Mouse (Mus musculus) C3H10T1/2 (cell line): ENCODE data around the gene Fbxl20. TPM values are rescaled to one million over a fixed set of nuclear protein-coding genes. Genes with fewer than 3 reads are reported as not detected.

Source experiments
- polyA plus RNA-seq, 2 experiments: library from polyadenylated mRNA; unstranded; fragments of >200 nt; fragmentation: generic; extraction: Trizol; gene quantifications; one replicate each; pipeline ENCODE4 v1.2.1; 2012; ENCODE audit warnings: missing spikeins in 2 of 2

Fbxl20 gene
- 10 to 100 TPM in 1 of 2 experiments, 1 to 10 TPM in 1; 1.4 to 13.1 TPM for polyA plus RNA-seq

GRCm38 (mm10) chr11:98149786-98150624 lies at the start of gene Fbxl20:
Gene Fbxl20, minus strand, starts transcription at chr11:98150403.

DNA sequence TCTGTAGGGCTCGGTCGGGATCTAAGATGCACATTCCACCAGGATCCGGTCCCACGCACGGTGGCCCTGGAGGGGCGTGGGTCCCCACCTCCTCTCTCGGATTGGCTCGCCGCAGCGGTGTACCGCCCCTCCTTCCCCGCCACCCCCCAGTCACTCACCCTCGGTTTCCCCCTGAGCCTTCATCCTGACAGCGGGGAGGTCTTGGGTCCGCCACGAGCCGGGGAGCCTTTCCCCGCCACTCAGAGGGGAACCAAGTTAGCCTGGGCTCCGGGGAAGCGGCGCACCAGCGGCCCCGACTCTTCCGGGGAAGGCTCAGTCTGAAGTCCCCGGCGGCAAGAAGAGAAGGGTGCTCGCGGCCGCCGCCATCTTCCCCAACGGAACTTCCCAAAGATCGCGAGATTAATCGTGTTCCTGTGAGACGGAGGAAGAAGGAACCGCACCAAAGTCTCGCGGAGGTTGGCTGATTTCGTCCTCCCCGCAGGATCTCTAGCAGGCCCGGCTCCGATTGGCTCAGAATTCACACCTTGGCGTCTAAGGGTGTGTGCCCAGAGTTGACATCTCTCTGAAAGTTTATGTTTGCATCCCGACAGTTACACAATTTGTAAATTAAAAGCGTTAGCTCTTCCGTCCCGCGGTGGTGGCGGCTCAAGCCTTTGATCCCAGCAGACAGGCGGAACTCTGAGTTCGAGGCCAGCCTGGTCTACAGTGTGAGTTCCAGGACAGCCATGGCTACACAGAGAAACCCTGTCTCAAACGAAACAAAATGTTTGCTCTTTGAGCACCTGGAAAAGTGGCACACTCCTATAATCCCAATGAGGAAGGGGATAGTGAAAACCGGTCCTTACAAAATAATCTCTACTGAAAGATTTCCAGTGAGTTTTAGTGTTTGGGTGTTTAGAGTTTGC lies 43.0 kb upstream of the Fbxl20 start, which contains the start of gene Med1:
Gene Med1, minus strand, starts transcription at position 393 of the 905 bp plus-strand sequence.

GRCm38 (mm10) chr11:98052989-98053834 lies 97.0 kb downstream of the Fbxl20 start, which contains the start of gene Stac2:
Gene Stac2, minus strand, starts transcription at chr11:98053462.

Other genes with a start within 250 kb of the Fbxl20 start
- gene Plxdc1, start 164.0 kb downstream of the Fbxl20 start, polyA plus RNA-seq = under 1 TPM; 0.11 to 0.21 TPM
- 1 to 10 TPM; 1.6 to 1.7 TPM for gene Arl5c, start 154.2 kb downstream of the Fbxl20 start, polyA plus RNA-seq
- gene Cacnb1, start 127.4 kb downstream of the Fbxl20 start, polyA plus RNA-seq = 10 to 100 TPM in 1 of 2 experiments, 1 to 10 TPM in 1; 2.6 to 12.5 TPM
- gene Rpl19, start 123.7 kb downstream of the Fbxl20 start, polyA plus RNA-seq = 1,000 to 10,000 TPM; 5,344 to 9,149 TPM
- gene Stac2, start 96.9 kb downstream of the Fbxl20 start, polyA plus RNA-seq = 1 to 10 TPM; 4.8 to 7.8 TPM
- gene Med1, start 42.9 kb upstream of the Fbxl20 start, polyA plus RNA-seq = 10 to 100 TPM in 1 of 2 experiments, 1 to 10 TPM in 1; 7.6 to 18.8 TPM
- 10 to 100 TPM in 1 of 2 experiments, 1 to 10 TPM in 1; 1.0 to 10.1 TPM for gene Cdk12, start 52.7 kb upstream of the Fbxl20 start, polyA plus RNA-seq
- not detected for gene Neurod2, start 179.2 kb upstream of the Fbxl20 start, polyA plus RNA-seq
- gene Ppp1r1b, start 198.0 kb upstream of the Fbxl20 start, polyA plus RNA-seq = 10 to 100 TPM in 1 of 2 experiments, 1 to 10 TPM in 1; 1.1 to 17.9 TPM
- 10 to 100 TPM; 30.8 to 58.6 TPM for gene Stard3, start 208.0 kb upstream of the Fbxl20 start, polyA plus RNA-seq
- under 1 TPM; 0.04 to 0.47 TPM for gene Tcap, start 233.4 kb upstream of the Fbxl20 start, polyA plus RNA-seq
- gene Pnmt, start 236.0 kb upstream of the Fbxl20 start, polyA plus RNA-seq = under 1 TPM in 1 of 2 experiments, not detected in 1; 0.04 TPM